Mouse (Mus musculus) monocyte, adult 5-6 weeks (primary cell): ENCODE results near the gene Zfp536. TPM values are rescaled to one million over a fixed set of nuclear protein-coding genes. Genes with fewer than 3 reads are reported as not detected.

Source experiments
- ATAC-seq: fragments of 153-309, 156-312 bp; replicated peaks from 2 replicates; pipeline ENCODE4 v1.8.0; 2017; ENCODE audit warnings: mild to moderate bottlenecking; ENCODE audit not compliant: low TSS enrichment, insufficient number of reproducible peaks, severe bottlenecking, poor library complexity, low FRiP score
- total RNA-seq: library from RNA; stranded (forward); fragments of 200-1000, 200-491, 200-594 nt; gene quantifications from 3 replicates; pipeline ENCODE4 v1.2.3, GENCODE M21; 2017

Gene Zfp536
- total RNA-seq, 1 experiment from 2014 or later: not detected

DNA sequence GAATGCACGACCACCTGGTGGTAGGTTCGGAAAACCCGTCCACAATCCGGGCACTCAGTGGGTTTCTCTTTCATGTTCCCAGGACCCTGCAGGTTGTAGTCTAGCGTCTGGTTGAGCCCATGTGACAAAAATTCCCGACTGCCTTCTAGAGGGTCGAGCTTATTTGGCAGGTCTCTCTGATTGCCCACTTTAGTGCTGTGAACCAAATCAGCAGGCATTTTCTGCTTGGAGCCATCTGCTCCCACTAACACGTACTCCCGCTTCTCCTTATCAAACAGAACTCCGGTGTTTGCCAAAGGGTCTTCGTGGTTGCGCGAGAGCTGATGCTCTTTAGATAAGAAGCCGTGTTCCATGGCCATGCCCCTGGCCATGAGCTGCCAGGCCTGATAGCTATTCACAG, 205.4 kb downstream of the Zfp536 start:
- no peak for ATAC-seq

DNA sequence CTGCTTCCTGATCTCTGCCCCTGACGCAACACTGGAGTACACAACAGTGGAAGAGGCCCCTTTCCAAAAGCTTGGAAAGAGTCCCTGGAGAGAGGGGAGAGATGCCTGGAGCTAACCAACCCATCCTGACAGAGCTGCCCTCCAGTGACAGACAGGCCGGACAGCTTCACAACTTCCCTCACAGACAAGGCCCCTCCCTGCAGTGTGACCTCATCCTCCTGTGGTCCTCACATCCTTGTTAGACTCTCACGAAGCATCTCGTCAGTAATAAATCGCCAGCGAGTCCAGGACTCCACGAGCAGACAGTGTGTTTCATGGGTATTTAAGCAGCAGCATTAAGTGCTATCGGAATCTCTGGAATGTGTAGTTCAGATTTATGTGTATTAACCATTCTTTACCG, 207.4 kb downstream of the Zfp536 start:
- ATAC-seq: no peak

DNA sequence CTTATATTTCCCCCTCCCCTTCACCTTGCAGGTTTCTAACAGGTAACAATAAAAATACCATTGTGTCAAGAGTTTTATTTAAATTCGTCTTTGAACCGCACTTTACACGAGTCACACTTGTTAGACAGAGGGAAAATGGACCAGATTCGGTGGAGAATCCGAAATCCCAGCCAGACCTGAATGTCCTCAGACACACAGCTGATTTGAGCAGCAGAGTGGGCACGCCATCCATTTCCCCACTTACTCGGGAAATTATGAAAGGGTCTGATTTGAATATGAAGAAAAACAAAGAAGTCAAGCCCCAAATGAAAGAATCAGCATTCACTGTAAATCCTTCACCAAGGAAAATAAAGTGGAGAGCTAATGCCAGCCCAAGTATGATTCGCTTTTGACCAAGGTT, 208.1 kb downstream of the Zfp536 start:
- ATAC-seq: no peak

DNA sequence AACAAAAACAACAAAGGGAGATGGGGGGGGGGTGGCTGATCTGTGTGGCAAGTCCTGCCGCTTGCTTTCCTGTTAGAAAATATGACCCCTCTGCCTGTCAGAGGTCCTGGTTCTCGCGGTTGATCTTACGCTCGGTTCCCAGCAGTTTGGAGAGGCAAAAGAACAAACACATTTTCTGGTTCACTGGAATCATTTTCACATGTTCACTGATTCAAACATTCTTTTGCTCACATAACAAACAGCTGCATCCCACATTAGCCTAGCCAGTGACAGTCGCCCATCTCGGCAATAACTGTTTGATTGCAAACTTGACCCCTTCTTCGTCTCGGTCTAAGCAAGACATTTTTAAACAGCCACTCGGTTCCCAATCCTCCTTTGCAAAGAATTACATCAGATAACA, 208.8 kb downstream of the Zfp536 start:
- ATAC-seq: no peak

DNA sequence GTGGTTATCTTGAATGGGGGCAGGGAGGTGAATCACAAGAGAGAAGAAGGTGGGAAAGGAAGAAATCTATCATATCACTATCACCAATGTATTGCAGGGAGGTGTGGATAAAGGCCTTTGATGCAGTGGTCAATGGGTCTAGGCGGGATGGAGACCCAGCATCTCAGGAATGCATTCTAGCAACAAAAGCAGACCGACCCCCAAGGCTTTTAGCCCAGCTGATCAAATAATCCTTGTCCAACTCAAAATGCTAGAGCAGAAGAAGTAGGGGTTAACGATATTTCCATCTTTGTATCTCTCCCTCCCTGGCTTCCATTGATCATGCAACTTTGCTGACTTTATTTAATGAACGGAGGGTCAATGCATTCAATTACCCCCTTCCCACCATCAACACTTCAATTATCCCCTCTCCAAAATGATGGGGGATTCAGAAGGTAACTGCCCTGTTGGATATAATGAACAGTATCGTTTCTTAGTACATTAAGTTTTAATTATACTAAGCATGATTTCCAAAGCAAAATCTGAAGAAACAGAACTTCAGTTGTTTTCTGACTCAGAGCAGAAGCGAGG, 209.5 kb downstream of the Zfp536 start:
- ATAC-seq: no peak

DNA sequence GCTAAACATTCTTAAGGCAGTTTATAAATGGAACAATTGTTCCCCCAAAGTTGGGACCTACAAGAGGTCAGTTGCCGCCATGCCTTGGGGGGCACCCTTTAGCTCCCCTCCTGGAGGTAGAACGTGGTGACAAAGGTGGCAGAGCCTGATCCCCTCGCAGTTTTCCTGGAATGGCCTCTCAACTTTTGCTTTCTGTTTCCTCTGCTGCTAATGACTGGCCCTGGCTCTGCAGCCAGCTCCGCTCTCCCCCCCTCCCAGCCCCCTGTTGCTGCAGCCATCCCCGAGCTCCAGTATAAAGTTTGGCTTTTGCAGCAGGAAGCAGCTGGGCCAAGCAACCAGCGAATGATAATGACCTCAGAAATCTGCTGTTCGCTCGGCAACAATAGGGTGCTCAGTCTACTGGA, 210.3 kb downstream of the Zfp536 start:
- ATAC-seq: no peak

DNA sequence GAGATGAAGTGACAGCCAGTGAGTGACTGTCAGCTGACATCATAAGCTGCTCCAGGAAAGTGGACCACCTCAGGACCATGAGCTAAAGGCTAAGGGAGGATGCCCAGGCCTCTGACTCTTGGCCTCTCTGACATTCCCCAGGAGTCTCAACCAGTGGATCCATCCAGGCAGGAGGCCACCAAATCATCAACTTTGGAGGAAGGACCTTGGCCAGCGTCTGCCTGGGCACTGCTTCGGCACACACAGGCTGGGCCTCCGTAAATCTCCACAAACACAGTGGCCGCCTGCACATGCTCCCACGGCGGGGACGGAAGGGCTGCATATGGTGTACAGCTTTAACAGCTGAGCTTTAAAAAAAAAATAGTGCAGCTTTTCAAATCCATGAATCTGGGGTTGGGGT, 210.9 kb downstream of the Zfp536 start:
- ATAC-seq: no peak

DNA sequence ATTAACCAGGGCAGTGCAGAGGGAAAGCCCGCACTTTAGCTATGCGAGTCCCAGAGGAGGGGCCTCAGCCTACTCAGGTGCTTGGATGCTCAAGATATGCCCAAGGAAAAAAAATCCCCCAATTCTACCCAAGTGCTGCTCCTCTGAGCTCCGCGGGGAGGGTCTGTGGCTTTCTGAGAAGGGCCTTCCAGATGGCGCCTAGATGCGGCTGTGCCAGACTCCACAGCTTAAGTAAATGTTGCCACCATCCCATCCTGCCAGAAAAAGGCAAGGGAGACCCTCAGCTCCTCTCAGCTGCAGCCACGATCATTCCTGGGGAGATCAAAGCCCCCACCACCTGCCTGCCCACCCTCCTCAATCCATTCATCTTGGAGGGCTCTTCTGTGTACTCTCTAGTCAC, 212.9 kb downstream of the Zfp536 start:
- no peak for ATAC-seq

DNA sequence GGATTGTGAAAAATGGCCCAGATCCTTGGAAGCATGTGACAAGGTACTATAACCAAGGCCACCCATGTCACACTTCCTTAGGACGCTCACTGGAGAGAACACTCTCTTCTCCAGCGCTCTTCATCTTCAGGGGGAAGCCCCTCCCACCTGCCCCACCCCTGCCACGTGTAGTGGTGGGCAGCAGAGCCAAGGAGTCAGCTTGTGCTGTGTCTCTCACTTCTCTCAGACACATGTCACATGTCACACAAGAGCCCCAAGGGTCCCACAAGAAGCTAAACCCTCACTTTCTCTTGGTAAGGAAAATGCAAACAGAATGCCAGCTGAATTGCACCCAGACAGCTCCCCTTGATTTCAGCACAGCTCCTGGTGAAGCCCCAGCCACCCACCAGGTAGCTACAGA, 213.6 kb downstream of the Zfp536 start:
- no peak for ATAC-seq

DNA sequence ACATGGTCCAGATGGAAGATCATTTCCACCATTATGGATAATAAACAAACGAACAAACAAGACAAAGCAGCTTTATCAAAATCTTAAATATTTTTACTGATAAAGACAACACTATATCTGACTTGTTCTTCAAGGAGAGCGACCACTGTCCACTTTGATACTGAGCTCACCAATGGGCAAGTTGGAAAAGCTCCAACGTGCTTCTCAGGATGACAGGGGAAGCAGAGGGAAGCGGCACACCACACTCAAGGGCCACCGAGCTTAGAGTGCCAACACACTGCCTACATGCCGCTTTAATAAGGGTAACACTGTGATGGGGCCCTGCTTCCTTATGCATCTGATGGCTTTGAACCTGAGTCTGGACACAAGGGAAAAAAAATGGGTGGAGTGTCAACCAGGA, 214.1 kb downstream of the Zfp536 start:
- no peak for ATAC-seq

DNA sequence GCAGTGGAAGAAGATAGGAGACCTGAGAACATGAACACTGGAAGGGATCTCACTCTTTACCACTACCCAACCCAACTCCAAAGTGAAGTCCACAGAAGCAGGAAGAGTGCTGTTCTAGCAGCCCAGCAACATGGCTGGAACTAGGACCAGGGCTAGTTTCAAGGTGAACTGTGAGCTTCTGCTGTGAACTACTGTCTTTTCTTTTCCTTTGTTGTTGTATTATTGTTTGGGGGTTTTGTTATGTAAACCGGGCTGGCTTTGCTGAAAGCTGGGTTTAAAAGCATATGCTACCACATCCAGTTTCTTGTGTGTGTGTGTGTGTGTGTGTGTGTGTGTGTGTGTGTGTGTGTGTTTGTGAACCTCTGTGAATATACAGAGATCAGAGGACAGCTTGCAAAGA, 216.6 kb downstream of the Zfp536 start:
- ATAC-seq: no peak

DNA sequence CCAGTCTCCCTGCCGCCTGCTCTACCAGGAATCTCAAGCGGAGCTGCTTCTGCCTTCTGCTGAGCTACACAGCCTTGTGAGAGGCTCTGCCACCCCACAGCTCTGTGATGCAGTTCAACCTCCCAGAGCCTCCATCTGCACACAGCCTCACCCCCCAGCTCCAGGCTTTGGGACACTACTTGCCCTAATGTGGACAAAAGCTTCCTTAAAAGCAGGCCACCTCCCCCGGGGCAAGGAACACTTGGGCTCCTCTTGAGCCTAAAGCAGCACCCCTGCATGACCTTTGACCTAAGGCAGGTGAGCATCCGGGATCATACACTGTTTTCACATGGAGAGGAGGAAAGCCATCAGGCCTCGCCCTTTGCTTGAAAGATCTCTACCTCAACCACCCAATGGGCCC, 219.0 kb downstream of the Zfp536 start:
- ATAC-seq: no peak

DNA sequence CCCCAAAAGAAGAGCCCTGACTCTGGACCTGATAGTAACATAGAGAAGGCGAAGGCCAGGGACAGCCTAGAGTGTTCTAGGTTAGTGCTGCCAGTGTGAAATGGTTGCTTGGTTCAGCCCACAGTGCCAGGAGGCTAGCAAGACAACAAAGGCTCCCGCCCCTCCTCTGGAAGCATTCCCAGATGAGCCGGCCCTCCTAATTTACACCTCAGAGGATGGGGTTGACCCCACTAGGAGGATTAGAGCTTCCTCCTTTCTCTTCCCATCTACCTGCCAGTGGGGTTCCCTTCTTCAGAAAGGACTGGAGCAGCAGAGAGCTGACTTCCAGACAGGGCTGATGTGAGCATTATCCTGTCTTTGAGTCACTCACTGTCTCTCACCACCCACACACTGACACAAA, 219.8 kb downstream of the Zfp536 start:
- no peak for ATAC-seq

DNA sequence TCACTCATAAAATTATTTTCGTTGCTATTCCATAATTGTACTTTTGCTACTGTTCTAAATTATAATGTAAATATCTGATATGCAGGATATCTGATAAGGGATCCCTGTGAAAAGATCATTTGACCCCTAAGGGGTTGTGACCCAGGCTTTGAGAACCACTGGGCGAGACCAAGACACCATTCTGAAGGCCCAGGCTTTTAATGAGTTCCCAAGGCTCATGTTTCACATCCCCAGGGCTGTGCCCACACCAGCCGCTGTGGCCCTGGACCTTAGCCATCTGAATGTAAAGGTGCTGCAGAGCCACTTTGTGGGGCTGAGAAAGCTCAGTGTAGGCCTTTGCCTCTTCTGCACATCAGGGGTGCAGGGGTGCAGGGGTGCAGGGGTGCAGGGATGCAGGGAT, 221.1 kb downstream of the Zfp536 start:
- ATAC-seq: no peak

DNA sequence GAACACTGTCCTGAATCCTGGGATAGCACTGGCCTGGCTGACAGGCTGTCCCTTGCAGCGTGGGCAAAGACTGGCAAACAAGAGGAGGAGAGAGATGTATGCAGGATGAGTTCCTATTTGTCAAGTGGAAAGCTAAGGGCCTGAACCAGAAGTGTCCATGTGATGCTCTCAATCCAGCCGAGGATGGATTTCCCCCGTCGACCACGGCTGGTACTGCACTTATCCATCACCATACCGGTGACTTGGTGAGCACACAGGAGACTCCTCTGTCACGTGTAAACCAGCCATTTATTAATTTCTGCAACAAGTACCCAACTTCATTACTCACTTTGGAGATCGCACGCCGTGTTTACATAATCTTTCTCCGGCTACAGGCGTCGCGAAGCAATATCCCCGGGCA, 224.6 kb downstream of the Zfp536 start:
- ATAC-seq: no peak

DNA sequence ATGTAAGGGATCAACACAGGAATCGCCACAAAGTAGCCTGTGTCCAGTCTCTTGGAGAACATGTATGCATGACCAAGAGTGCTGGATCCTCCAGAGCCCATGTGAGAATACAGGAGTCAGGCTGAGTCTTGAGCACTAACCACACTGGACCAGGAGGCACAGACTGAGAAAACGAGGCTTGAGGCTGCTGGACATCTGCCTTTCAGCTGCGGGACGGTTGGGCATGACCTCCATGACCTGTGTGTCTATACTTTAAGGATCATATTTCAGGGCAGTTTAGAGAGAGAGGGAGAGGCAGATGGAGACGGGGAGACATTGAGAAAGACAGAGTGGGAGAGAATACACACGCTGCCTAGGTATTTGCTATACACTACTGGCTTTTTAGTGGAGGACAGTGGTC, 229.4 kb downstream of the Zfp536 start:
- no peak for ATAC-seq

DNA sequence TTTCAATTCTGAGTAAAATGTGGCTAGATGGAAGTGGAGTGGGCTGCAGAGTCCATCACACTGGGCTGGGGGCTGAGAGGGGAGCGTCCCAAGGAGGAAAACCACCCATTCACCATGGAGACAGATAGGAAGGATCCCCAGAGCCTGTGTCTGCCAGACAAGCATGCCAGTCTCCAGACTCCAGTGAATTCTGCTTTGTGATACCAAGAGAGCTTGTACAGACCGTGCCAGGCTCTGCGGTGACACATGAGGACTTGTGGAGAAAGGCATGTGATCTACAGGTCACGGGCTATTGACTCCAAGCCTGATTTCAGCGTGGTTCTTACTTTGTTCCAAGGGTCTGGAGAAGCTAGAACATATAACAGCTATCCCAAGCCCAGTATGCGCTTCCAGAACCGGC, 230.5 kb downstream of the Zfp536 start:
- ATAC-seq: no peak

DNA sequence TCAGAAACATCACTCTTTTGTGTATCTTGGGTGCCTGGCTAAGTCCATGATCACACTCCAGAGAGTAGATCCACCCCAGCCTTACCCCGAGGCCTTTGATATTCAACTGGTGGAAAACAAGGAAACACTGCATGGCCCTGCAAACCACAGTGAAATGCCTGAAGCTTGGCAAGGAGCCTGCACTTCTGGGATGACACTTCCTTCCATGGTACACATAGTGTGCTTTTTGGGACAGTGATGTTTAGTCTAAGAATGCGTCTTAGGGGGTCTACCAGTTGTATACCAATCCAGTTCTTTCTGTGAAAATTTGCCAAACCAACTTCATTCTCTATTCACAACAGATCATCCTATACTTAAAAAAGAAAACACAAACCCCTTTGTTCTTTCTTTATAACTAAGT, 242.3 kb downstream of the Zfp536 start:
- ATAC-seq: no peak

DNA sequence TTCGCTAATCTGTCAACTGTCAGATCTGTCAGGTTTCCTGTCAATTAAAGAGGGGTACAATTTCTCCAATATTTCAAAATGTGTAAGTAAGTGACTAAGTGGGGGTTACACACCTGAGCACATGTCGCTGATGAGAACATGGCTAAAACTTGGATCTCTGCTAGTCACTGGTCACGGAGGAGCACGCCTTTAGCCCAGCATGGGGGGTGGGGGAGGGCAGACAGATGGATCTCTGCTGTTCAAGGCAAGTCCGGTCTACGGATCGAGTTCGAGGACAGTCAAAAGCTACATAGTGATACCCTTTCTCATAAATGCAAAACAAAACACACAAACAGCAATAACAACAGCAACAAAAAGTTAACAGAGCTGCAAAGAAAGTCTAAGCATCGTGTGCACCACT, 245.1 kb downstream of the Zfp536 start:
- no peak for ATAC-seq

DNA sequence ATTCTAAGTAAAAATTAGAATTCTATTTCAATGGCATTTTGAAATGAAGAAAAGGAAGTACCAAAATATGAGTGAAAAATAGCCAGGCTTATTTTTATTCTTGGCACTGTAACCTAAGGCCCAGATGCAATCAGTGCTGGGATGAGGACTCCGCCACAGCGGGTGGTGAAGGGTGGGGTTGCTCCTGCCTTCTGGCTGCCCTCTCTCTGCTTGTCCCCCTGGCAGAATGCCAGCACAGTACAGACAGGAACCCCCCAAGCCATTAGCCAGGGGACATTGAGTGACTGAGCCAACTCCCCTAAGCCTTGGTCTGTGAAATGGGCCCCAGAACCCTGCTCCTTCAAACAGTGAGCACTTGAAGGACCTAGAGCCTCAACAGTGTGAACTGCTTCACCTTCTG, 245.6 kb downstream of the Zfp536 start:
- no peak for ATAC-seq

DNA sequence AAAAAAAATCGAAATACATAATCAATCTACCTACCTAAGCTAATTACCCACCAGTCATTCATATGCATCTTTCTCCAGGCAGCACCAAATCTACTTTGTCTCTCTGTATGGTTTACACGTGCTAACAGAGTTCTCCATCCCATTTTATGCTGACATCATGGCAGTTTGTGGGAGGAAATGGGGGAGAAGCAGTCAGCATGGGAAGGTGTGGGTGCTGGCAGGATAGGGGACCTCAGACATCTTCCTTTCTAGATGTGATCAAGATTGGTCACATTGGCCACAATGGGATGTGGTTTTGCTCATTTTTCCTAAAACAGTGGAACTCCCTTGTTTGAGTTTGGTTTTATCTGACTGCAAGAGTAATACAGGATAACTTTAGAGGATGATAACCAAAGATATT, 252.0 kb downstream of the Zfp536 start:
- no peak for ATAC-seq
